Mouse (Mus musculus) CH12.LX (cell line): Measurements from ENCODE around the gene Srpr. TPM values are rescaled to one million over a fixed set of nuclear protein-coding genes. Genes with fewer than 3 reads are reported as not detected.

Experiments
- DNase-seq: peaks from one replicate; pipeline ENCODE4 v3.0.0-alpha.2; 2013; ENCODE audit errors: extremely low read depth
- H3K27ac ChIP-seq: 2 replicates; pipeline ENCODE4 v1.5.1; 2012; ENCODE audit warnings: low read depth, mild to moderate bottlenecking, control low read depth, moderate library complexity; ENCODE audit not compliant: insufficient read depth
- H3K27me3 ChIP-seq: replicated peaks from 2 replicates; pipeline ENCODE3; 2012; ENCODE audit warnings: inconsistent platforms
- H3K36me3 ChIP-seq, 2 experiments: replicated peaks in 1 of 2; 2 replicates each; pipeline versions ENCODE3 to v1.6.1; 2012; ENCODE audit warnings: inconsistent platforms in 1 of 2, low read length in 1 of 2, mild to moderate bottlenecking in 1 of 2, mixed read lengths in 1 of 2, moderate library complexity in 1 of 2; ENCODE audit not compliant: control insufficient read depth in 1 of 2, insufficient read depth in 1 of 2
- H3K4me1 ChIP-seq, 2 experiments: 2 replicates each; pipeline ENCODE4 v1.6.1; 2012; ENCODE audit warnings: inconsistent platforms in 1 of 2, moderate library complexity in 1 of 2; ENCODE audit not compliant: insufficient read depth in 2 of 2, control insufficient read depth in 1 of 2
- H3K4me2 ChIP-seq: 2 replicates; pipeline ENCODE4 v1.6.1; 2012; ENCODE audit warnings: low read depth, mild to moderate bottlenecking, control low read depth; ENCODE audit not compliant: poor library complexity, insufficient read depth, severe bottlenecking
- H3K4me3 ChIP-seq, 3 experiments: fragments of 150-350 bp in 1 of 3; sonication (generic) in 1 of 3; replicated peaks in 1 of 3; 2 replicates each; pipeline versions ENCODE3 to v1.5.1; 2011 to 2012; ENCODE audit warnings: low read depth in 2 of 3, low read length in 2 of 3, mild to moderate bottlenecking in 2 of 3, moderate library complexity in 2 of 3, control low read depth in 1 of 3, improper control_type of control experiment in 1 of 3, inconsistent platforms in 1 of 3, mixed read lengths in 1 of 3; ENCODE audit not compliant: poor library complexity in 1 of 3
- H3K79me2 ChIP-seq: replicated peaks from 2 replicates; pipeline ENCODE4 v1.6.1; 2012; ENCODE audit warnings: mild to moderate bottlenecking, moderate library complexity; ENCODE audit not compliant: control insufficient read depth, poor library complexity, insufficient read depth, severe bottlenecking; ENCODE audit errors: extremely low read depth
- H3K9ac ChIP-seq: 2 replicates; pipeline ENCODE4 v1.6.1; 2012; ENCODE audit warnings: low read depth, mild to moderate bottlenecking, control low read depth, moderate library complexity; ENCODE audit not compliant: insufficient read depth
- H3K9me3 ChIP-seq: replicated peaks from 2 replicates; pipeline ENCODE3; 2012; ENCODE audit warnings: low read length, inconsistent platforms, mixed read lengths
- CHD1 ChIP-seq: IDR thresholded peaks from 2 replicates; pipeline ENCODE4 v1.6.1; 2012; ENCODE audit warnings: low read depth, low read length, improper control_type of control experiment, inconsistent platforms
- CHD2 ChIP-seq: IDR thresholded peaks from 2 replicates; pipeline ENCODE4 v1.6.1; 2011; ENCODE audit warnings: low read length, improper control_type of control experiment
- ELF1 ChIP-seq: IDR thresholded peaks from 2 replicates; pipeline ENCODE4 v1.6.1; 2014; ENCODE audit warnings: low read depth, mild to moderate bottlenecking, inconsistent platforms, low read length, improper control_type of control experiment
- EP300 ChIP-seq: IDR thresholded peaks from 2 replicates; pipeline ENCODE4 v1.6.1; 2011; ENCODE audit warnings: low read length, improper control_type of control experiment
- ETS1 ChIP-seq: conservative IDR thresholded peaks from 2 replicates; pipeline ENCODE4 v1.6.1; 2012; ENCODE audit warnings: low read depth, mild to moderate bottlenecking, inconsistent platforms, low read length, improper control_type of control experiment, moderate library complexity
- HCFC1 ChIP-seq: IDR thresholded peaks from 2 replicates; pipeline ENCODE4 v1.6.1; 2012; ENCODE audit warnings: low read depth, mild to moderate bottlenecking, inconsistent platforms, low read length, improper control_type of control experiment
- IRF4 ChIP-seq: IDR thresholded peaks from 2 replicates; pipeline ENCODE4 v1.6.1; 2014; ENCODE audit warnings: low read depth, mild to moderate bottlenecking, inconsistent platforms, low read length, improper control_type of control experiment
- MAX ChIP-seq: IDR thresholded peaks from 2 replicates; pipeline ENCODE4 v1.6.1; 2011; ENCODE audit warnings: low read length, improper control_type of control experiment
- MAZ ChIP-seq: IDR thresholded peaks from 2 replicates; pipeline ENCODE4 v1.6.1; 2012; ENCODE audit warnings: low read depth, mild to moderate bottlenecking, inconsistent platforms, low read length, improper control_type of control experiment, moderate library complexity
- MEF2A ChIP-seq: IDR thresholded peaks from 2 replicates; pipeline ENCODE4 v1.6.1; 2014; ENCODE audit warnings: low read depth, mild to moderate bottlenecking, inconsistent platforms, low read length, improper control_type of control experiment, borderline replicate concordance
- NRF1 ChIP-seq: IDR thresholded peaks from 2 replicates; pipeline ENCODE4 v1.6.1; 2014; ENCODE audit warnings: low read depth, mild to moderate bottlenecking, inconsistent platforms, low read length, improper control_type of control experiment, moderate library complexity
- POLR2A ChIP-seq: IDR thresholded peaks from 2 replicates; pipeline ENCODE4 v1.6.1; 2011; ENCODE audit warnings: low read depth, mild to moderate bottlenecking, improper control_type of control experiment, low read length
- SIN3A ChIP-seq: IDR thresholded peaks from 2 replicates; pipeline ENCODE4 v1.6.1; 2012; ENCODE audit warnings: low read length, improper control_type of control experiment, inconsistent platforms
- SMC3 ChIP-seq: IDR thresholded peaks from 2 replicates; pipeline ENCODE4 v1.6.1; 2011; ENCODE audit warnings: low read depth, low read length, improper control_type of control experiment
- TBP ChIP-seq: conservative IDR thresholded peaks from 2 replicates; pipeline ENCODE4 v1.6.1; 2011; ENCODE audit warnings: low read depth, low read length, improper control_type of control experiment
- TCF12 ChIP-seq: IDR thresholded peaks from 2 replicates; pipeline ENCODE4 v1.6.1; 2014; ENCODE audit warnings: low read depth, mild to moderate bottlenecking, inconsistent platforms, low read length, improper control_type of control experiment
- UBTF ChIP-seq: IDR thresholded peaks from 2 replicates; pipeline ENCODE4 v1.6.1; 2012; ENCODE audit warnings: low read depth, mild to moderate bottlenecking, inconsistent platforms, low read length, improper control_type of control experiment, moderate library complexity
- USF2 ChIP-seq: conservative IDR thresholded peaks from 2 replicates; pipeline ENCODE4 v1.6.1; 2011; ENCODE audit warnings: low read depth, low read length, improper control_type of control experiment
- ZC3H11A ChIP-seq: IDR thresholded peaks from 2 replicates; pipeline ENCODE4 v1.6.1; 2012; ENCODE audit warnings: low read depth, mild to moderate bottlenecking, inconsistent platforms, low read length, improper control_type of control experiment
- dilution Hi-C: fragments of 300-500 bp; cut with MboI; formaldehyde crosslinking; loops from 2 replicates; pipeline ENCODE4 v1.14.3; 2020; ENCODE audit warnings: low sequenced_read_pairs; ENCODE audit not compliant: extremely low pct_unique_long_range_greater_than_20kb, extremely low pct_ligation_motif_present
- in situ Hi-C: fragments of 300-500 bp; cut with MboI; formaldehyde crosslinking; loops from 3 replicates; pipeline ENCODE4 v1.14.3; 2019; ENCODE audit warnings: low sequenced_read_pairs, low pct_ligation_motif_present, low pct_unique_long_range_greater_than_20kb, mixed read lengths
- polyA plus RNA-seq: library from polyadenylated mRNA; unstranded; fragments of >175 nt; gene quantifications from 2 replicates; pipeline ENCODE4 v1.2.1, GENCODE M21; 2012; ENCODE audit warnings: low read depth; ENCODE audit not compliant: insufficient read length
- total RNA-seq, 2 experiments: library from RNA; depleted of rRNA; stranded (reverse); fragments of 300-350 nt in 1 of 2; fragments of >200 nt in 1 of 2; gene quantifications; 2 replicates each; pipeline ENCODE4 v1.2.3; 2012 to 2014

The Srpr gene
- total and polyA plus RNA-seq, 3 experiments: 38.2 to 95.0 (median 40.1) TPM

GRCm38 (mm10) chr9:35192983-35193542 lies 6.9 kb upstream of the Srpr start:
- dilution Hi-C loops (no loop called here), in situ Hi-C loops (no loop called here)
- Histone ChIP-seq H3K36me3 (peaks cover 35 to 73% of the 10 kb centered on the region in 2 experiments), H3K9ac (no peak overlapping the region), H3K4me2 (no peak overlapping the region), H3K79me2 (peaks cover 22% of the 10 kb centered on the region), H3K27ac (no peak overlapping the region), H3K27me3 (no peaks in the 10 kb centered on the region), H3K9me3 (no peaks in the 10 kb centered on the region), H3K4me1 (peaks cover 0 to 27% of the 10 kb centered on the region in 2 experiments; a peak in 2 of 4 replicates), H3K4me3 (no peak overlapping the region)
- no peak for TF ChIP-seq MEF2A
- TF ChIP-seq SIN3A: no peak
- no peak for TF ChIP-seq ZC3H11A
- TF ChIP-seq IRF4: no peak
- no peak for TF ChIP-seq MAX
- no peak for TF ChIP-seq TCF12
- no peak for TF ChIP-seq MAZ
- no peak for TF ChIP-seq USF2
- TF ChIP-seq EP300: no peak
- TF ChIP-seq CHD2: no peak
- TF ChIP-seq POLR2A: no peak
- no peak for DNase-seq

DNA sequence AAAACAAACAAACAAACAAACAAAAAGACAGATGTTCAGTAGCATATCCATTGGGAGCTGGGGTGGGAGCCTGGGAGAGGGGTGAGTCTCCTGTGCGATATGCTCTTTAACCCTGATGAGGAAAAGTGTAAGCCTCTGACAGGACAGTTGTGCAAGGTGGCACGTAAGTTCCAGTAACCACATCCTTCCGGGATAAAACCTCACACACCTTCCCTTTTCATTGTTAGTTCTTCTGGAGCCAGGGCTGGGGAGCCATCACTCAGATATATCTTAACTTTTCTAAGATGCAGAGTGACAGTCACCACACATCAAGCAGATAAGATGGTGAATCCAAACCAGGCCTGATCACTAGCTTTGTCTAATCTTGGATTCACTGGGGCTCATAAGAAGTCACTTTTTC lies 5.9 kb upstream of the Srpr start:
- Histone ChIP-seq H3K4me2 (no peak overlapping the region), H3K9ac (no peak overlapping the region), H3K4me3 (no peak overlapping the region), H3K4me1 (peaks cover 0 to 21% of the 10 kb centered on the region in 2 experiments; a peak in 2 of 4 replicates), H3K79me2 (peaks cover 22% of the 10 kb centered on the region), H3K36me3 (peaks cover 27 to 63% of the 10 kb centered on the region in 2 experiments), H3K27me3 (no peaks in the 10 kb centered on the region), H3K9me3 (no peaks in the 10 kb centered on the region), H3K27ac (no peak overlapping the region)
- no peak for DNase-seq
- in situ Hi-C loops: no loop called here
- dilution Hi-C loops: no loop called here
- no peak for TF ChIP-seq ETS1
- no peak for TF ChIP-seq ELF1
- TF ChIP-seq NRF1: no peak
- no peak for TF ChIP-seq CHD1
- no peak for TF ChIP-seq SMC3
- no peak for TF ChIP-seq UBTF
- TF ChIP-seq TBP: no peak
- no peak for TF ChIP-seq ZC3H11A
- no peak for TF ChIP-seq TCF12
- TF ChIP-seq HCFC1: no peak
